Mouse (Mus musculus) heart, postnatal 4 days (tissue): ENCODE measurements at regions not wholly inside any gene's neighbourhood (a gene's known extent, or its start where the extent isn't known, plus 50 kb on each side); places are given as distances from the start of the nearest gene placed in this dataset.

ENCODE experiments used
- DNase-seq: peaks from one replicate; pipeline ENCODE4 v3.0.0; 2021

GRCm38 (mm10) chr16:29963284-29963683 is 100.9 kb upstream of the Hes1 start:
- DNase-seq = no peak

DNA sequence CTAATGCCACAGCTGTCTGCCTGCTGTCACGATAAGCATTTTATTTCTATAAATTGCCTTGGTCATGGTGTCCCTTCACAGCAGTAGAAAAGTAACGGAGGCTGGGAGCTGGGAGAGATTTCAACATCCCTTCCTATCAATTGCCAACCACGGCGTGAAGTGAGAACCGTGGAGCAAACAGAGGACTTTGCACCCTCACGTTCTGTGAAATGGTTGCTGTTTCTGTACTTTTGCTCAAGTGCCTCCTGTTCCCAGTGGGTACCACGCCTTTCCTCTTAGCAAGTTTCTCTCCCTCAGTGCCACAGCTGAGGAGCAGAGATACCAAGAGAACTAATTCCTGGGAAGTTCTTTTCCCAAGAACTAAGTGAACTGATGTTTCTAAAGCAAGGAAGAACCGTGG is 99.6 kb upstream of the Hes1 start:
- DNase-seq = no peak

- no peak for DNase-seq
These were observed 95.4 kb upstream of the Hes1 start for GRCm38 (mm10) chr16:29968743-29969142.

DNA sequence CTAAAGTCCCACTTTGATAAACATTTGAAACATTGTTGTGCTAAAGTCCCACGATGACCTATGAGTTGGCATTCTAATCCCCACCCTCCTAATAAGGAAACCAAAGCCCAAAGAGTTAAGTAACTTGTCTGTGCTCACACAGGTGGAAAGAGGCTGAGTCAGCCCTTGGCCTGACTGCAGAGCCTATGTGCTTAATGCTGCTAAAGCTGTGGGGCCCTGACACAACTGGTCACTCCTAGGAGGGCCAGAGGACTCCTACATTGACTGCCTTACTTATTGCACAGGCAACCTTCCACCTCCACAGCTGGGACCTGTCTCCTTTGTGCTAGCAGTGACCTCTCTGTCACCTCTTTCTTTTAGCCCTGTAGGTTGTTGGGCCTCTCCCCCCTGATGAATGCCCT is 91.4 kb upstream of the Hes1 start:
- no peak for DNase-seq

- peak; percentile 31 for DNase-seq
These were observed 90.9 kb upstream of the Hes1 start for GRCm38 (mm10) chr16:29973250-29973649.

GRCm38 (mm10) chr16:29975800-29976199 is 88.4 kb upstream of the Hes1 start:
- no peak for DNase-seq

DNA sequence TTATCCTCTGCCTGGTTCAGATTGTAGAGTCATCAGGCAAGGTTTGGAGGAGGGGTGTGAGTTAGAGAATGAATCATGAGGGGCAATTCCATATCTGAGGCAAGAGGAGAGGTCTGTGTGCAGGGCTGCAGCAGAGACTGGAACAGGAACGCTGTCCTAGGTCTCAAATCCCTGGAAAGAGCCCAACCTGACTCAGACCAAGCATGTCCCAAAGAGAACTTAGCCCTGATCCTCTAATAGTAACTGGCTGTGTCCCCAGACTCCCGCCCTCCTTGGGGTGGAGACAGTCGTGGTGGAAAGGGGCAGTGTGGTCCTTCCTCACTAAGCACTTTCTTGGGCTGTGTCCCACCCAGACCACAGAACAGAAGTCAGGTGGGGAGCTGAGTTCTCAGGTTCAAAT is 87.2 kb upstream of the Hes1 start:
- DNase-seq = no peak

DNA sequence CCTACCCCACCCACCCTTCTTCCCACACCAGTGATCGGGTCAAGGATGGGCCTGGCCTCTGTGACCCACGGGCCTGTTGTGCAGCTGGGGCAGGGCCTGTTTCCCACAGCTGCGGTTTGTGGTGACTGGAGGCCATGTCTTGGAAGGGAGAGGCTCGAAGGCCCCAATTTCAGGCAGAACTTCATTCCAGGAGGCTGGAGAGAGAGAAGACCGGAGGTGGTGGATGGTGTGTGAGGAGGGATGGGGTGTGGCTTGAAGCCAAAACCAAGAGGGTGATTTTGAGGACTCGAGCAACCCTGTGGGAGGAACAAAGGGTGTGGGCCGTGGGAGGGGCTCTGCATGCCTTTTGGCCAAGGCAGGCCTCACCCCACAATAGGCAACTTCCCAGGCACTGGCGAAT is 86.5 kb upstream of the Hes1 start:
- DNase-seq = no peak

- no peak for DNase-seq
These were observed 85.1 kb upstream of the Hes1 start for GRCm38 (mm10) chr16:29979066-29979465.

DNA sequence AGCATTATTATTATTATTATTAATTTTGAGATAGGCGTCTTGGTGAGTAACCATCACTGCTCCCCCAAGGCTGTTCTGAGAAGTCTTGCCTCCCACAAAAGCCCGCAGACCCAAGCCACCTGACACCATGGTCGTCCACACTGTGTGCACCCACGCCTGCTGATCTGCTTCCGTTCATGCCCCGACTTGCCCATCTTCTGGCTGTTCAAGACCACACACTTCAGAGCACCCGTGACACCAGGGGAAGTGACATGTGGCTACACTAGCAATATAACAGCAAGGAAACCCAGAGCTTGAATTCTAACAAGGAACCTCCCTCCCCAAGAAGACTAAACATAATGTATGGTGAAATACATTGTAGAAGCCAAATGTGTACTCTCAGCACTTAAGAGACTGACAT is 82.6 kb upstream of the Hes1 start:
- DNase-seq = no peak

- no peak for DNase-seq
These were observed 81.9 kb upstream of the Hes1 start for GRCm38 (mm10) chr16:29982224-29982785.

DNA sequence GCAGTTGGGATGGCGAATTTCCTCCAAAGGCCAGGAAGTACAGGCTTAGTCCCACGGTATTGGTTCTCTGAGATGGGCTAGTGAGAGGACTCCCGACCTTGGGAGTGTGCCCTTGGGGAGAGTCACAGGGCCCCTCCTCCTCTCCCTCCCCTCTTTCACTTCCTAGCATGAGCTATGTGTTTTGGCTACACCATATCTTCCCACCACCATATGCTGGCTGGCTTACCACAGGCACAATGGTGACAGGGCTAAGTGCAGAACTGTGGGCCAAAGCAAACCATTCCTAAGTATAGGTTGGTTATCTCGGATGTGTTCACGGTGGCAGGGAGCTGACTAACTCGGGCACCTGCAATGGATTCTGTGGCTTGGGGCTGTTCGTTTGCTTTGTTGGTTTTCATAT is 81.0 kb upstream of the Hes1 start:
- no peak for DNase-seq

GRCm38 (mm10) chr16:29985126-29985931 is 78.9 kb upstream of the Hes1 start:
- no peak for DNase-seq

DNA sequence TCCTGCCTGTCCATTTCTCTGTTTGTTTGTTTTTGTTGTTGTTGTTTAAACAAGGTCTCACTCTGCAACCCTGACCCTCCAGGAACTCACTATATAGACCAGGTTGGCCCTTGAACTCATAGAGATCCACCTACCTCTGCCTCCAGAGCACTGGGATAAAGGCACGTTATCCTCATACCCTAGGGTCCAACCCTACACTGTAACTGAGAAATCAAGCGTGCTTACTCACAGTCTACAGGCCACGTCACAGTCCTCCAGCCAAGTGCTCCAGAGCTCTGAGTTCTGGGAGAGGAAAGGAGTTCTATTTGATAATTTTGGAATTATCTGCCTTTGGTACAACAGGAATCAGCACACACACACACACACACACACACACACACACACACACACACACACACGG is 76.6 kb upstream of the Hes1 start:
- no peak for DNase-seq

DNA sequence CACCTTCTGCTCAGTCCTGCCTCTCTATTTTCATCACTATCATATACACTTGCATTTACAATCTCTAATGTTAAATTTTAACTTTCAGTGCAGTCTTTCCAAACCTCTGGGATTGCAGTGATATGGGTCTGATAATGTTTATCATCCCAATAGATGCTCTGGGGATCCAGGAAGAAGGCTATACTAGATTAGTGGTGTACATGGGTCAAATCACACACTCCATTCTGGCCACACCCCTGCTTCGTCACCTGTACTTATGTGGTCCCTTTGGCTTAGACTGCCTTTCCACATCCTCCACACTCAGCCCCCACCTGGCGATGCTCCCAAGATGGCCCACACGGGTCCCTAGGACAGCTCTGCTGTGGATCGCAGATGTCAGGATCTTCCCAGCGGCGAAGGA is 76.2 kb upstream of the Hes1 start:
- no peak for DNase-seq

DNA sequence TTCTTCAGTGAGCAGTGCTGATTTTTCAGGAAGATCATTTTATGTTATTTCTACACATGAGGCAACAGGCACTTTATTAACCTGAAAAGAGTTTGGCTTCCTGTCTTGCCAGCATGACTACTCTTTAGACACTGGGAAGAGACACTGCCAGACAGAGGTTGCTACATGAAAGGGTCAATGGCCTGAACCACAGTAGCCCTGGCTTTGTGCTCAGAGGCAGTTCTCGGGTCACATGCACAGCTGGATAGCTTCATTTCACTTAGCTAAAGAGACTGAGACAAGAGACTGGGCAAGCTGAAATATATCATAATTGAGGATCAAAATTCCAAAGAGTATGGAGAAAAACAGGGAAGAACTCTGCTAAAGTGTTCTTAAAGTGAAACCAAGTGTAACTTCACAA is 74.9 kb upstream of the Hes1 start:
- no peak for DNase-seq

DNA sequence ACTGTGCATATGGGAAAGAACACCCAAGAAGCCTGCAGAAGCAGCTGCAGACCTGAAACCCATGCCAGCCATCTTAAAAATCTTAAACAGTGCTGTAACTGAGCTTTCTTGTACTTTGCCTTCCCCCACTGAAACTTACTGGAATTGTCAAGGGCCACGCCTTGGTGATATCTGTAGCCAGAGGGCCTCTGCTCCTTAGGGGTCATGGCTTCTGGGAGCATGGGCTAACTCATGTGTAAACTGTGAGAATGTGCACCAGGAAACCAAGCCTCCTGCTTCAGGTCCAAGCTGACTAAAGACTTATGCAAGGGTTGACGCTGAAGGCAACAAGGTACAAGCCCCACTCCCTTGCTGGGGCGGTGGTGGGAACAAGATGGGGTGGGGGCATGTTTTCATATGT is 73.8 kb upstream of the Hes1 start:
- no peak for DNase-seq

- DNase-seq = no peak
These were observed 73.2 kb upstream of the Hes1 start for GRCm38 (mm10) chr16:29990795-29991587.

DNA sequence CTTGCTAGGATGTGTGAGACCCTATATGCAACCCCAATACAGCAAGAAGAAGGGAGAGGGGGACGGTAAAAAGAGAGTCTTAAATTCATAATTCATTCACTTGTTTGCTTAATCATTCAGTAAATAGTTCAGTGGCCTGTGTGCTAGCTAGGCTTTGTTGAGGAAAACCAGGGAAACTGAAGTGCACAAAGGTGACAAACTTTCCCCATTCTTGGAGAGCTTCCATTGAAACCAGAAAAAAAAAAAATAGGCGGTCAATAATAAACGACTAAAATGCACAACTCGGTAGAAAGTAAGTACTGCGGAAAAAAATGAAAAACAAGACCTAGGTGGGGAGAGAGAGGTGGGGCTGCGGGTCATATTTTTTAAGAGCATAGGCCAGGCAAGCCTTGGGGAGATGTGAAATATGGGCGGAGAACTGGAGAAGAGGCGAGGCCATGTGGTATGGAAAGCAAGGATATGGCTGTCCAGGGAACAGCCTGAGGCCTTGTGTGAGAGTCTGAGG is 72.3 kb upstream of the Hes1 start:
- no peak for DNase-seq

- DNase-seq = no peak
These were observed 71.1 kb upstream of the Hes1 start for GRCm38 (mm10) chr16:29993111-29993510.

DNA sequence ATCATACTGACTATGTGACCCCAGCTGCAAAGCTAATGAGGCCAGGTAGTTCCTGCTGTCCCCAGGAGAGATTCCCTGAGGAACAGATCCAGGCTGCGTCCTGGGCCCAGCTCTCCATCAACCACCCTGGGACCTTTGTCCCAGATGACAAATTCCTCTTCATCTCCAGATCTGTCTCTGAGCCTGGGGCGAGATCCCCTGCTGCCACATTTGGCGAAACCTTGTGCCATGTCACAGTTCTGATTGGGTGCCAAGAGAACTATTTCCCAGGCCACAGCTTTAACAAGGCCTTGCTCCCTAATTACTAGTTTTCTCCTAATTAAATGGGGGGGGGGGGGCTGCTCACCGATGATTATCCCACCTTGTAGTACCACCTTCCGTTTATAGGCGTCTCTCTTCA is 70.6 kb upstream of the Hes1 start:
- DNase-seq = no peak

- DNase-seq = peak; percentile 57
These were observed 67.8 kb upstream of the Hes1 start for GRCm38 (mm10) chr16:29996139-29997069.
